Mouse (Mus musculus): Measurements from ENCODE around the gene Slc22a14.
"Not testable (repeated sequence)": the region's sequence is repeated elsewhere in the genome, so short reads cannot be mapped to it uniquely, and the experiment has no call there.

Slc22a14 gene

GRCm38 (mm10) chr9:119324130-119324529 is 41.2 kb downstream of the Slc22a14 start:
- in situ Hi-C loops (cut with MboI, MseI), result no loop called here

- in situ Hi-C loops (cut with MboI, MseI), result no loop called here
Measured at GRCm38 (mm10) chr9:119323260-119323645, 42.1 kb downstream of the Slc22a14 start.

- in situ Hi-C loops (cut with MboI, MseI), result no loop called here
Measured at GRCm38 (mm10) chr9:119322289-119323259, 42.8 kb downstream of the Slc22a14 start, which contains the start of gene Oxsr1. TSS of gene Oxsr1 (minus strand) at chr9:119322427.

- in situ Hi-C loops (cut with MboI, MseI), result no loop called here
Measured at GRCm38 (mm10) chr9:119321392-119322229, 43.7 kb downstream of the Slc22a14 start.

- in situ Hi-C loops (cut with MboI, MseI), result no loop called here
Measured at GRCm38 (mm10) chr9:119320946-119321345, 44.4 kb downstream of the Slc22a14 start.

- in situ Hi-C loops (cut with MboI, MseI), result no loop called here
Measured at GRCm38 (mm10) chr9:119320446-119320845, 44.9 kb downstream of the Slc22a14 start.

GRCm38 (mm10) chr9:119318891-119319290 is 46.5 kb downstream of the Slc22a14 start:
- in situ Hi-C loops (cut with MboI, MseI), result no loop called here

- in situ Hi-C loops (cut with MboI, MseI), result no loop called here
Measured at GRCm38 (mm10) chr9:119313096-119313495, 52.3 kb downstream of the Slc22a14 start.

- in situ Hi-C loops (cut with MboI, MseI), result no loop called here
Measured at GRCm38 (mm10) chr9:119309067-119309466, 56.3 kb downstream of the Slc22a14 start.

GRCm38 (mm10) chr9:119305863-119306262 is 59.5 kb downstream of the Slc22a14 start:
- in situ Hi-C loops (cut with MboI, MseI), result no loop called here

GRCm38 (mm10) chr9:119298563-119298962 is 66.8 kb downstream of the Slc22a14 start:
- in situ Hi-C loops (cut with MboI, MseI), result no loop called here

- in situ Hi-C loops (cut with MboI, MseI), result no loop called here
Measured at GRCm38 (mm10) chr9:119297696-119298095, 67.7 kb downstream of the Slc22a14 start.

GRCm38 (mm10) chr9:119290791-119291190 is 74.6 kb downstream of the Slc22a14 start:
- in situ Hi-C loops (cut with MboI, MseI), result no loop called here

- in situ Hi-C loops (cut with MboI, MseI), result no loop called here
Measured at GRCm38 (mm10) chr9:119280894-119281682, 84.3 kb downstream of the Slc22a14 start.

GRCm38 (mm10) chr9:119278031-119278430 is 87.3 kb downstream of the Slc22a14 start:
- in situ Hi-C loops (cut with MboI, MseI), result loop anchor here (10.0 kb wide), 1 partner anchor 173 kb away; the partner anchor contains the start of gene Dlec1

- in situ Hi-C loops (cut with MboI, MseI), result loop anchor here (10.0 kb wide), 1 partner anchor 172 kb away; the partner anchor contains the start of gene Dlec1
Measured at GRCm38 (mm10) chr9:119276321-119276720, 89.0 kb downstream of the Slc22a14 start.

- in situ Hi-C loops (cut with MboI, MseI), result loop anchor here (10.0 kb wide), 1 partner anchor 170 kb away; the partner anchor contains the start of gene Dlec1
Measured at GRCm38 (mm10) chr9:119274814-119275213, 90.5 kb downstream of the Slc22a14 start.

- in situ Hi-C loops (cut with MboI, MseI), result loop anchor here (10.0 kb wide), 1 partner anchor 167 kb away; the partner anchor contains the start of gene Dlec1
Measured at GRCm38 (mm10) chr9:119271496-119271895, 93.9 kb downstream of the Slc22a14 start.

GRCm38 (mm10) chr9:119268588-119269145 is 96.7 kb downstream of the Slc22a14 start:
- in situ Hi-C loops (cut with MboI, MseI), result no loop called here

- in situ Hi-C loops (cut with MboI, MseI), result no loop called here
Measured at GRCm38 (mm10) chr9:119268120-119268519, 97.2 kb downstream of the Slc22a14 start.

GRCm38 (mm10) chr9:119266121-119266395 is 99.3 kb downstream of the Slc22a14 start:
- in situ Hi-C loops (cut with MboI, MseI), result not testable (repeated sequence)
